Mouse (Mus musculus): ENCODE data around the gene Macrod2.

DNA sequence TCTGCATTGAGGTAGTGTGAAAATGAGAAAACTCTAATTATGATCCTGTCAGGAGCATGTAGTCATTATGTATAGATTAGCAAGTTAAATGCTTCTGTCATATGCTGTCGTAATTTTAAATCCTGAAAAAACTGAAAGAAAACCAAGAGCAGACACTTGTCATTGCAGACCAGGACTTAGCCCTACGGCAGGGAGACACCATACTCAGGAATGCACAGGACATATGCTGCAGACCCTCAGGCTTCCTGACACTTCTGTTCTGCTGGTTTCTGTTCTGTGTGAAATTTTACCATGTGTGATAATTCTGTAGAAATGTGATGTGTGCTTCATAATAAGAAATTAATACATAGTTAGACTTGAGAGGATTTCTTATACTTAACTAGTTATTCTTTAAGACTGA is 87.5 kb downstream of the Macrod2 start:
- TF ChIP-seq POLR2A (IDR thresholded peaks at IDR 0.05; ENCODE audit: borderline replicate concordance, insufficient read depth, low read length) (no peak), CTCF (IDR thresholded peaks at IDR 0.05; ENCODE audit: borderline replicate concordance, insufficient read depth, low read depth, low read length) (no peak)

All from cerebellum, adult 2 months (tissue).